Mouse (Mus musculus) forebrain, embryonic 11.5 days (tissue): Measurements from ENCODE around the gene Nae1. TPM values are rescaled to one million over a fixed set of nuclear protein-coding genes. Genes with fewer than 3 reads are reported as not detected.

ENCODE experiments used
- ATAC-seq: fragments of 200-750 bp; cut with Nextera tagmentation; replicated peaks from 2 replicates; pipeline ENCODE4 v1.8.0; 2017; ENCODE audit warnings: moderate TSS enrichment; ENCODE audit not compliant: low FRiP score
- DNase-seq: peaks from one replicate; pipeline ENCODE4 v3.0.0-alpha.2; 2017; ENCODE audit warnings: low spot score
- H3K27ac ChIP-seq: fragments of 300-500 bp; sonication (generic); 2 replicates; pipeline ENCODE4 v1.5.1; 2014; ENCODE audit warnings: low read depth, low read length
- H3K27me3 ChIP-seq: fragments of 300-500 bp; sonication (generic); 2 replicates; pipeline ENCODE4 v1.6.1; 2014; ENCODE audit warnings: mild to moderate bottlenecking, low read length, mixed read lengths; ENCODE audit not compliant: control insufficient read depth, insufficient read depth
- H3K36me3 ChIP-seq: fragments of 300-500 bp; sonication (generic); 2 replicates; pipeline ENCODE4 v1.6.1; 2014; ENCODE audit warnings: mild to moderate bottlenecking, low read length, moderate library complexity, mixed read lengths; ENCODE audit not compliant: control insufficient read depth, insufficient read depth
- H3K4me1 ChIP-seq: fragments of 300-500 bp; sonication (generic); replicated peaks from 2 replicates; pipeline ENCODE4 v1.6.1; 2014; ENCODE audit warnings: low read length, mixed read lengths; ENCODE audit not compliant: control insufficient read depth, insufficient read depth
- H3K4me2 ChIP-seq: fragments of 300-500 bp; sonication (generic); 2 replicates; pipeline ENCODE4 v1.6.1; 2014; ENCODE audit warnings: low read depth, mild to moderate bottlenecking, low read length, moderate library complexity, mixed read lengths; ENCODE audit not compliant: severe bottlenecking
- H3K4me3 ChIP-seq: fragments of 300-500 bp; sonication (generic); 2 replicates; pipeline ENCODE4 v1.5.1; 2014; ENCODE audit warnings: low read depth, low read length
- H3K9ac ChIP-seq: fragments of 300-500 bp; sonication (generic); 2 replicates; pipeline ENCODE4 v1.6.1; 2014; ENCODE audit warnings: low read length
- H3K9me3 ChIP-seq: fragments of 300-500 bp; sonication (generic); 2 replicates; pipeline ENCODE4 v1.6.1; 2016; ENCODE audit warnings: low read length, mixed read lengths; ENCODE audit not compliant: control insufficient read depth
- WGBS: fragments of 180-500 bp; shearing (Covaris S2); extraction: QIAGEN DNeasy Blood & Tissue Kit; methylation state at CpG from one replicate; pipeline ENCODE4 v1.1.7; 2014; 5-methylcytosine and 5-hydroxymethylcytosine counted together
- polyA plus RNA-seq: library from polyadenylated mRNA; unstranded; fragments of >200 nt; fragmentation: Nextera tagmentation; extraction: Ambion mirVana; gene quantifications from 2 replicates; pipeline ENCODE4 v1.2.1, GENCODE M21; 2014

Nae1 gene
- polyA plus RNA-seq, 1 experiment from 2014 or later, result 147 TPM

- ATAC-seq (no peak), DNase-seq (no peak)
- Histone ChIP-seq H3K27ac (no peak overlapping the region), H3K9me3 (no peaks in the 10 kb centered on the region), H3K4me1 (no peaks in the 10 kb centered on the region), H3K4me3 (no peak overlapping the region), H3K9ac (no peak overlapping the region), H3K4me2 (no peak overlapping the region), H3K36me3 (no peaks in the 10 kb centered on the region), H3K27me3 (no peaks in the 10 kb centered on the region)
- 87% methylated on average over 7 of the region's 7 CpGs for WGBS
These were observed 22.8 kb upstream of the Nae1 start for GRCm38 (mm10) chr8:104557226-104557625.

DNA sequence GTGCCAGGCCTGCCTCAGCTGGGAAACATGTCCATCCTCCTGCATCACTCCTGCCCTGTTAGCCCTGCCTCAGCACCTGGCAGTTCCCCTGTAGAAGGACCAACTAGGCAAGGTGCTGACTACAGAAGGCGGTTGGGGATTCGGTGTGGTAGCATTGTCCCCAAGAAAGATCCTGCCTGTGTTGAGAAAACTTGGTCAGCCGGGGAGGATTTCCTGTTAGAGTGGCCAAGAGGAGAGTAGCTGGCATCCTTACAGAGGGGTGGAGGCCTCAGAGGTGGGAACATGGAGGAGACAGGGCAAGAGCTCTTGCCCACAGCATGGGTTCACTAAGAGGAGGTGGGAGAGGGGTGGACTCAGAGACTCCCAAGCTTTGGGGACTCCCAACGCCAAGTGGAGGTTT is 20.8 kb upstream of the Nae1 start:
- H3K27ac ChIP-seq, result no peak overlapping the region
- H3K4me3 ChIP-seq, result no peak overlapping the region
- 90% methylated on average over 4 of the region's 4 CpGs for WGBS
- DNase-seq, result no peak
- ATAC-seq, result no peak
- H3K9me3 ChIP-seq, result no peaks in the 10 kb centered on the region
- H3K36me3 ChIP-seq, result no peaks in the 10 kb centered on the region
- H3K4me2 ChIP-seq, result no peak overlapping the region
- H3K27me3 ChIP-seq, result no peaks in the 10 kb centered on the region
- H3K9ac ChIP-seq, result no peak overlapping the region
- no peaks in the 10 kb centered on the region for H3K4me1 ChIP-seq

GRCm38 (mm10) chr8:104543440-104544045 is 9.1 kb upstream of the Nae1 start:
- Histone ChIP-seq H3K4me3 (no peak overlapping the region), H3K4me2 (no peak overlapping the region), H3K36me3 (no peaks in the 10 kb centered on the region), H3K4me1 (peaks cover 3% of the 10 kb centered on the region; the same call in 1 of the 2 replicates), H3K27ac (no peak overlapping the region), H3K9ac (no peak overlapping the region), H3K9me3 (no peaks in the 10 kb centered on the region), H3K27me3 (peaks cover 47% of the 10 kb centered on the region)
- no peak for DNase-seq
- ATAC-seq, result no peak
- WGBS, result 87% methylated on average over 8 of the region's 8 CpGs

DNA sequence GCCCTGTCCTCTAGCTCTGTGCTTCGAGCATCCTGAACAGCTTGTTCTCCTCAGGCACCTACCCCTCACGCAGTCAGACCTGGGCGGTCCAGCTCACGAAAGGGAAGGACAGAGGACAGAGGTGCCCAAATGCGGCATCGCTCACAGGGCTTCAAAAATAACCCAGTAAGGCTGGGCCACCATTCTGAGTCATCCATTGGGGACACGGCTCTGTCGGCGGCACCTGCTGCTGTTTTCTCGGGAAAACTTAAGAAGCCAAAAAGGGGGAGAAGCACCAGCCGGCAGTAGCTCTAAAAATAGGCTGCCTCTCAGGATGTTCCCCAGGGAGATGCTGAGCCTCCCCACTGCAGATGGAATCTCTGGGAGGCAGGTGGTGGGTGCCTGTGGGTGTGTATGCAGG is 7.7 kb upstream of the Nae1 start:
- Histone ChIP-seq H3K36me3 (no peaks in the 10 kb centered on the region), H3K4me2 (no peak overlapping the region), H3K4me1 (peaks cover 3% of the 10 kb centered on the region; the same call in 1 of the 2 replicates), H3K9ac (no peak overlapping the region), H3K9me3 (no peaks in the 10 kb centered on the region), H3K27me3 (peaks cover 47% of the 10 kb centered on the region), H3K4me3 (no peak overlapping the region), H3K27ac (no peak overlapping the region)
- WGBS, result 5% methylated on average over 11 of the region's 11 CpGs
- ATAC-seq (no peak), DNase-seq (no peak)

DNA sequence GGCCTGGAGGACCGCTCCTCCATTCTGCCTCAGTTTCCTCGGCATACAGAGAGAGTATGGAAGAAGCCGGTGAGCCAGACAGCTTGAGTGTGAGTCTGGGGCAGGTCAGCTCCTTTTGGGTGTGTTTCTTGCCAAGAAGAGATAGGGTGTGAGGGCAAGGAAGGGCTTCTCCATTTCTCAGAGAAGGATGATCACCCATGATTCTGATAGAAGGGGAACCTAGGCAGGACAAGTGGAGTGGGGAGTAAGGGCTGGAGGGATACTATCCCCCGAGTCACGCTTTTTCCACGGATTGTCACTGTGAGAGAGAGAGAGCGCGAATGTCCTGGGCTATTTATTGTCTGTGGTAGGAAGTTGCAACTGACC is 7.1 kb upstream of the Nae1 start:
- WGBS, result 14% methylated on average over 8 of the region's 8 CpGs
- Histone ChIP-seq H3K27me3 (peaks cover 47% of the 10 kb centered on the region), H3K9ac (no peak overlapping the region; the same call in 1 of the 2 replicates), H3K4me1 (peaks cover 3% of the 10 kb centered on the region; the same call in 1 of the 2 replicates), H3K4me2 (peak overlapping the region; percentile 95), H3K36me3 (no peaks in the 10 kb centered on the region), H3K9me3 (no peaks in the 10 kb centered on the region), H3K27ac (no peak overlapping the region), H3K4me3 (peak overlapping the region; percentile 49)
- ATAC-seq, result no peak; the same call in 1 of the 2 replicates
- no peak for DNase-seq

GRCm38 (mm10) chr8:104540710-104541514 is 6.5 kb upstream of the Nae1 start:
- Histone ChIP-seq H3K27me3 (peaks cover 47% of the 10 kb centered on the region), H3K36me3 (no peaks in the 10 kb centered on the region), H3K9me3 (no peaks in the 10 kb centered on the region), H3K27ac (no peak overlapping the region), H3K9ac (peak overlapping the region; percentile 47), H3K4me2 (peak overlapping the region; percentile 95), H3K4me3 (peak overlapping the region; percentile 49), H3K4me1 (peaks cover 3% of the 10 kb centered on the region; the same call in 1 of the 2 replicates)
- peak; percentile 65 for ATAC-seq
- DNase-seq, result peak; percentile 69
- under 1% methylated on average over 72 of the region's 76 CpGs for WGBS

- H3K4me2 ChIP-seq, result peak overlapping the region; percentile 95
- no peak; the same call in 1 of the 2 replicates for ATAC-seq
- 25% methylated on average over 7 of the region's 7 CpGs for WGBS
- H3K9ac ChIP-seq, result no peak overlapping the region
- H3K27me3 ChIP-seq, result peaks cover 47% of the 10 kb centered on the region
- no peaks in the 10 kb centered on the region for H3K36me3 ChIP-seq
- no peak for DNase-seq
- peaks cover 3% of the 10 kb centered on the region; the same call in 1 of the 2 replicates for H3K4me1 ChIP-seq
- H3K9me3 ChIP-seq, result no peaks in the 10 kb centered on the region
- H3K4me3 ChIP-seq, result peak overlapping the region; percentile 49
- no peak overlapping the region for H3K27ac ChIP-seq
These were observed 5.8 kb upstream of the Nae1 start for GRCm38 (mm10) chr8:104540238-104540637.

DNA sequence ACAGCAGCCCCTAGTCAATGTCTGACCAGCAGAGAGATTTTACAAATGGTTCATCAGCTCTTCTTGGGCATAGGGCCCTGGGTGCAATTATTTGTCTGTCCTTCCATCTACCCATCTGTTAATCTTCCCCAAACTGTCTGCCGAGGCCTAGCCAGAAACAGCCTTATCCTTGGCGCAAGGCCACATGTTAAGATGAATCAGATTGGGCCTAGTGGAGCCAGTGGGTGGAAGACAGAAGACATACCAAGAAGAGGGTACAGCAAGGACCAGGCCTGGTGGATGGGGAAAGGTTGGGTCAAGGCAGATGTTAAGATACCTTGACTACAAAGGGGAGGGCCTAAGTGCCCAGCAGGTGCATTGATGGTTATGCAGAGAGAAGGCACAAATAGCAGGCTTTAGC is 5.1 kb upstream of the Nae1 start:
- Histone ChIP-seq H3K4me1 (peaks cover 3% of the 10 kb centered on the region; the same call in 1 of the 2 replicates), H3K27ac (no peak overlapping the region), H3K9me3 (no peaks in the 10 kb centered on the region), H3K9ac (no peak overlapping the region), H3K4me3 (no peak overlapping the region), H3K27me3 (peaks cover 47% of the 10 kb centered on the region), H3K4me2 (no peak overlapping the region), H3K36me3 (no peaks in the 10 kb centered on the region)
- DNase-seq (no peak), ATAC-seq (no peak)
- WGBS, result 93% methylated on average over 2 of the region's 2 CpGs
